Mouse (Mus musculus) midbrain, embryonic 14.5 days (tissue): ENCODE data around the gene Trex2. TPM values are rescaled to one million over a fixed set of nuclear protein-coding genes. Genes with fewer than 3 reads are reported as not detected.

Experiments used
- ATAC-seq: fragments of 200-750 bp; cut with Nextera tagmentation; 2 replicates; pipeline ENCODE4 v1.8.0; 2017; ENCODE audit warnings: moderate number of reproducible peaks, moderate library complexity; ENCODE audit not compliant: low FRiP score, low TSS enrichment
- DNase-seq: peaks from one replicate; pipeline ENCODE4 v3.0.0-alpha.2; 2015
- H3K27ac ChIP-seq: fragments of 300-500 bp; sonication (generic); replicated peaks from 2 replicates; pipeline ENCODE4 v1.5.1; 2014; ENCODE audit warnings: mild to moderate bottlenecking, low read depth, low read length, moderate library complexity
- H3K27me3 ChIP-seq: fragments of 300-500 bp; sonication (generic); 2 replicates; pipeline ENCODE4 v1.6.1; 2014; ENCODE audit warnings: low read length, control low read depth, mixed read lengths; ENCODE audit not compliant: control insufficient read depth, insufficient read depth
- H3K36me3 ChIP-seq: fragments of 300-500 bp; sonication (generic); 2 replicates; pipeline ENCODE4 v1.6.1; 2014; ENCODE audit warnings: low read length, control low read depth; ENCODE audit not compliant: control insufficient read depth, insufficient read depth
- H3K4me1 ChIP-seq: fragments of 300-500 bp; sonication (generic); 2 replicates; pipeline ENCODE4 v1.6.1; 2014; ENCODE audit warnings: mild to moderate bottlenecking, antibody characterized with exemption, low read length, control low read depth; ENCODE audit not compliant: control insufficient read depth, insufficient read depth
- H3K4me2 ChIP-seq: fragments of 300-500 bp; sonication (generic); 2 replicates; pipeline ENCODE4 v1.6.1; 2014; ENCODE audit warnings: mild to moderate bottlenecking, low read length, moderate library complexity
- H3K4me3 ChIP-seq: fragments of 300-500 bp; sonication (generic); replicated peaks from 2 replicates; pipeline ENCODE4 v1.5.1; 2014; ENCODE audit warnings: low read depth, low read length
- H3K9ac ChIP-seq: fragments of 300-500 bp; sonication (generic); replicated peaks from 2 replicates; pipeline ENCODE4 v1.6.1; 2014; ENCODE audit warnings: mild to moderate bottlenecking, low read length, moderate library complexity
- H3K9me3 ChIP-seq: fragments of 300-500 bp; sonication (generic); 2 replicates; pipeline ENCODE4 v1.6.1; 2016; ENCODE audit warnings: low read length, control low read depth, mixed read lengths; ENCODE audit not compliant: control insufficient read depth
- WGBS: fragments of 180-500 bp; shearing (Covaris S2); extraction: QIAGEN DNeasy Blood & Tissue Kit; methylation state at CpG from one replicate; pipeline ENCODE4 v1.1.7; 2014; 5-methylcytosine and 5-hydroxymethylcytosine counted together
- polyA plus RNA-seq: library from polyadenylated mRNA; unstranded; fragments of >200 nt; fragmentation: Nextera tagmentation; extraction: Ambion mirVana; gene quantifications from 2 replicates; pipeline ENCODE4 v1.2.1, GENCODE M21; 2014

Gene Trex2
- polyA plus RNA-seq, 1 experiment from 2014 or later = not detected

DNA sequence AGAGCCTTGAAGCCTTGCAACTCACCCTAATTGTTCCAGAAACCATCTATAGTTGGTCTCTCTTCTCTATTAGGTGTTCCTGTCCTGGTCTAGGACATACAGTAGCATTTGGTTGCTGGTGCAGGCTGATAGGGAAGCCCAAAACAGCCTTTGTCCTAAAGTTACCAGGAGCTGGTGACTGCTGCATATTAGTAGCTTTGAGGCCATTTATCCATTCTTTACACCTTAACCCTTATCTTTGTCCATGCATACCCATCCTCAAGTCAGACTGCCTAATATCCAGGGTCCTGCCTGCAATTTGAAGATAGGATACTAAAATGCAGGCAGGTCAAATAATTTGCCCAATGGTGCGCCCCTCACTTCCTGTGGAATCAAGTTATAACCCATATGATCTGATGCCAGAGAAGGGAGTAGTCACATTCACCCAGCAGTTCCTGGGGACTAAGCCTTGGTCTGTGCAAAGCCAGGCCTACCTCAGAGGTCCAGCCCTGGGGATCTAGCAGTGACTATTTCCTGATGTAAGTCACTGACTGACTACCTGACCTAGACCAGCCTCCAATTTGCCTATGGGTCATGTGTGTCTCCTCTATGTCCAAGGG is 40.6 kb upstream of the Trex2 start:
- Histone ChIP-seq H3K27me3 (no peaks in the 10 kb centered on the region), H3K4me1 (no peaks in the 10 kb centered on the region), H3K27ac (no peak overlapping the region), H3K4me2 (no peak overlapping the region), H3K9ac (no peak overlapping the region), H3K36me3 (no peaks in the 10 kb centered on the region), H3K9me3 (no peaks in the 10 kb centered on the region), H3K4me3 (no peak overlapping the region)
- ATAC-seq (no peak), DNase-seq (no peak)
- 81% methylated on average over 1 of the region's 1 CpGs for WGBS

DNA sequence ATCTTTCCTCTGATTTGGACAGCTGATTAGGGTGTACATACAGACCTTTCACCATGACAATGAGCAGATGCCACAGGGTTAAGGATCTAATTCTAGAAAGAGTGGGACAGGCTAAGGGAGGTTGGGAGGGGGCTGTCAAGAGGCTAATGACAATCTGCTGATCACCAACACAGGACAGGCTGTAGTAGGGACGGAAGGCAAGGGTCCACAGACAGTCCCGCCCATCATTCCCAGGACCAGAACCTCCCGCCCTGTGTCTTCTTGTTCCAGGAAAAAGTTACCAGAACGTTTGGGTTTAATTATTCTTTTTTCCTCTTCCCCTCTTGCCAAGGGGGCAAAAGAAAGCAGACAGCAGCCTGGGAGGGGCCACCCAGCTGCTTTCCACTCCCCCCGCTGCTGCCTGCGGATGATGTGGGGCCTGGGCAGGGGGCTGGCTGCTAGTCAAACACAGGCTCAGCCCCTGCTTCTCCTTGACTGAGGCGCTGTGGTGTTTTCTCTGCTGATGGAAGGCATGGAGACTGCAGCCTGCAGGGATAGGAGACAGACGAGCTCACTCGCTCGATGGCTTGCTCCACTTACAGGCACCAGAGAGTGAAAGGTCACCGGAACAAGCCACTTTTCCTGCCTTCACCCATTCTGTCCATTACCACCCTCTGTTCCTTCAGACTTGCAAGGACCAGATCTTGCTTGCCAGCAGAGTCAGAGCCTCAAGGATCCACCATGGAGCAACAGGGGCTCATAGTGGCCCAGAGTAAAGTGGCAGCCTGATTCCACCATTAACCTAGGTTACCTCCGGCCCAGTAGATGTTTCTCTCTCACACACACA is 39.4 kb upstream of the Trex2 start:
- H3K9me3 ChIP-seq = no peaks in the 10 kb centered on the region
- H3K27me3 ChIP-seq = no peaks in the 10 kb centered on the region
- DNase-seq (peak; percentile 1), ATAC-seq (no peak)
- no peak overlapping the region for H3K27ac ChIP-seq
- WGBS = 69% methylated on average over 12 of the region's 12 CpGs
- no peaks in the 10 kb centered on the region for H3K4me1 ChIP-seq
- H3K36me3 ChIP-seq = no peaks in the 10 kb centered on the region
- no peak overlapping the region for H3K9ac ChIP-seq
- H3K4me3 ChIP-seq = no peak overlapping the region
- no peak overlapping the region for H3K4me2 ChIP-seq

DNA sequence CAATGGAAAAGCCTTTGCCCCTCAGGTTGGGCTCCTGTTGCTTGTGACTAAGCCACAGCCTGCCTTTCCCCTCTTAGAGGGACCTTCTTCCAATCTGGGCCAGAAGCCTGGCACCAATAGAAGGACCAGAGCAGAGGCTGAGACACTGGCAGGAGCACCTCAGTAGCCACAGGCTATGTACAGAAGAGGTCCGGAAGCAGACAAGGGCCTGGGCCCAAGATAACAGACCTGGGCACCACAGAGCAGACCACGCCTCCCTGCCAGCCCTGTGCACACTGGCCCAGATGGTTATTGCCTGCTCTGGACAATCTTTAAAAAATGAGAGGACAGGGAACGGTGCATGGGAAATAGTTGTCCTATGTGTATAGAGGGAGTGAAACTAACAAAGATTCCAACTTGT is 36.6 kb upstream of the Trex2 start:
- Histone ChIP-seq H3K4me2 (no peak overlapping the region), H3K27ac (no peak overlapping the region), H3K27me3 (no peaks in the 10 kb centered on the region), H3K9ac (no peak overlapping the region), H3K4me1 (no peaks in the 10 kb centered on the region), H3K4me3 (no peak overlapping the region), H3K36me3 (no peaks in the 10 kb centered on the region), H3K9me3 (no peaks in the 10 kb centered on the region)
- DNase-seq = no peak
- ATAC-seq = no peak
- 85% methylated on average over 3 of the region's 3 CpGs for WGBS

DNA sequence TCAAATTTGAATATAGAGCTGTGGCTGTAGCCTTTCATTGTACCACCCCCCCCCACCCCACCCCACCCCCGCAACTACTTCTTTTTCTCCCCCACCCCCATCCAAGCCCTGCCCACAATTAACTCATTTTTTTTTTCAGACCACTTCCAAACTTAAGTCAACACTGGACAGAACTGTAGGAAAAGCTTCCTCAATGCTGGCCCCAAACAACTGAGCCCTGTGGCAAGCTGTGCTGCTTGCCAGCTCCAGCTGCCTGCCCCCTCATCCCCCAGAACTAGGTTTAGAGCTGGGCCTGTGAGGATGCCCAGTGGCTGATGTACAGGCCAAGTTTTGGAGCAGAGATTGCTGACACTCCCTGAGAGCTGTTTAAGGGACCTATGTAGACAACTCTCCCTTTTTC is 33.6 kb upstream of the Trex2 start:
- Histone ChIP-seq H3K9me3 (no peaks in the 10 kb centered on the region), H3K9ac (no peak overlapping the region), H3K4me2 (no peak overlapping the region), H3K27ac (no peak overlapping the region), H3K36me3 (no peaks in the 10 kb centered on the region), H3K4me3 (no peak overlapping the region), H3K4me1 (no peaks in the 10 kb centered on the region), H3K27me3 (no peaks in the 10 kb centered on the region)
- WGBS = 86% methylated on average over 1 of the region's 1 CpGs
- no peak for ATAC-seq
- no peak for DNase-seq

DNA sequence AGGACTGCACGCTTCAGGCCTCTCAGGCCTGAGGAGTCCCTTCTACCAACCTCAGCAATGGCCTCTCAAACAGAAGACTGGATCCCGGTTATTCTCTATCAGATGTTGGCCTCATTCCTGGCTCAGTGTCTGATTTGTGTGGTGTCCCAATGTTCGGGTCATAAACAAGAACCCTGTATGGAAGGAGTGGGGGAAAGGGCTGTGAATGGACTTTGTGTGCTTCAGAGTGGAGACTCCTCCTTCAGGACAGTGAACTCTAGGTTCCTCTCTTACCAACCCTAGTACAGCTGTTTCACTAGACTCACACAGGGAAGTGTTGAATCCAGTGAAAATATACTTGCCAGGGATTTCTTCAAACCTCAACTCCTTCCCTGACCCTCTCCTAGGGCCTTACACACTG is 33.2 kb upstream of the Trex2 start:
- no peak for ATAC-seq
- WGBS = 82% methylated on average over 3 of the region's 3 CpGs
- no peak overlapping the region for H3K9ac ChIP-seq
- no peak overlapping the region for H3K4me2 ChIP-seq
- no peaks in the 10 kb centered on the region for H3K27me3 ChIP-seq
- H3K4me3 ChIP-seq = no peak overlapping the region
- H3K4me1 ChIP-seq = no peaks in the 10 kb centered on the region
- no peak overlapping the region for H3K27ac ChIP-seq
- no peaks in the 10 kb centered on the region for H3K36me3 ChIP-seq
- no peak for DNase-seq
- H3K9me3 ChIP-seq = no peaks in the 10 kb centered on the region

DNA sequence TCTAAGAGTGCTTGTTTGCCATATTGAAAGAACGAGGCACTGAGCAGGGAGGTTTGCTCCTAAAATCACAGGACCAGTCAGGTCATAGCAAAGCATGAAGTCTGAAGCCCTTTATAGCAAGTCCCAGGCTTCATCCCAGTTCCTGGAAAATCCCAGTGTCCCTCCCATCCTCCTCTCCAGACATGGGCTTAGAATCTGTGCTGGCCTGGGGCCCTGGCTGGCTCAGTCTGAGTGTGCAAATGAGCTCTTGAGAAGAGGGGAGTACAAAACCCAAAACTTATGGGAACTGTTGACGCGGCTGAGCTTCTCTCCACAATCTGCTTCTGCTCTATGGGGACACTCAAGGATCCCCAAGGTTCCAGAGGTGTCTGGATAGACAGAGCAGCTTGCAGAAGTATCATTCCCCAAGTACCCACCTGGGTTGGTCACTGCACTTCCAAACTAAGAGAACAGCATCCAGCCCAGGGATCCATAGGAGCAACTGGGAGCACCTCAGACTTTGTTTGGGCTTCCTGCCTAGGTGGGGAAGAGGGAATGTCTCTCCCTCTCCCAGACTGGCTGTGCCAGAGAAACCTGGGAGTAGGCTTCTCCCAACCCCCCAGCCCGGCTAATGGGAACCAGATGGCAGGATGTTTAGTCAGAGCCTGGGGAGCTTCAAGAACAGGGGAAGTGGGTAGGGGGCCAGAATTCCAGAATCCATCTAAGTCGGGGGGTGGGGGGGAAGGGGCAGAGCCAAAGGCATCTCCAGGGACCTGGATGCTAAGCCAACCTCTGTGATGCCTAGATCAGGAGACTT is 32.5 kb upstream of the Trex2 start:
- 71% methylated on average over 5 of the region's 5 CpGs for WGBS
- Histone ChIP-seq H3K9ac (no peak overlapping the region), H3K4me3 (no peak overlapping the region), H3K9me3 (no peaks in the 10 kb centered on the region), H3K4me1 (no peaks in the 10 kb centered on the region), H3K36me3 (no peaks in the 10 kb centered on the region), H3K27me3 (no peaks in the 10 kb centered on the region), H3K4me2 (no peak overlapping the region), H3K27ac (no peak overlapping the region)
- ATAC-seq (no peak), DNase-seq (peak; percentile 2)

DNA sequence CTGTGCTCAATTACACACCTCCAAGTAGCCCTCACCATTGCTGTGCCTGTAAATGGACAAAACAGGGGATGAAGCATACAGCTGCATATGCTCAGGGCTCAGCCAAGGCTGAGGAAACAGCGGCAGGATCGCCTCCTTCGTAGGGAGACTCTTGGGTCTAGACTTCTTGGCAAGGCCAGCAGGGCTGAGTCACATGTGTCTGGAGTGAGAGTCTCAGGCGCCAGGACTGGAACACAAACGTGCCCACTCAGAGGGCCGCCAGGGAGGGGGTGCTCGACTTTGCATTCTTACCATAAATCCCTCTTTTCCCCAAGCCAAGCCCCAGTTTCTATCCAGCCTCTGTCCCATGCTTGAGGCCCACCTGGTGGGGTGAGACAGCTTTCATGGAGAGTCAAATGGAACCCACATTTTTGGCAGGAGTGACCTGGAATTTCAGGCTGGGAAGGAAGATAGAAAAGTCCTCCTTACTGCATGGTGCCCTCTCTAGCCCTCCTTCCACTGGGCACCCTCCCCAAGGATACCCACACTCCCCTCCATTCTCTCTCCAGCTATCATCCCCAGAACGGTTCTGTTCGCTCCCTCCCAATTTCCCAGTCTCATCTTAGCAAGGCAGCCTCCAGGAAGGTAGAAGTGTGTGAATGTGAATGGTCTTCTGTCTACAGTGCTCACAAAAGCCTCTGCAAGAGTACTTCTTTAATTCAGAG is 30.5 kb upstream of the Trex2 start:
- Histone ChIP-seq H3K27ac (no peak overlapping the region), H3K4me3 (no peak overlapping the region), H3K36me3 (no peaks in the 10 kb centered on the region), H3K9me3 (no peaks in the 10 kb centered on the region), H3K4me2 (no peak overlapping the region), H3K27me3 (no peaks in the 10 kb centered on the region), H3K9ac (no peak overlapping the region), H3K4me1 (no peaks in the 10 kb centered on the region)
- DNase-seq = no peak
- no peak for ATAC-seq
- WGBS = 71% methylated on average over 9 of the region's 9 CpGs

DNA sequence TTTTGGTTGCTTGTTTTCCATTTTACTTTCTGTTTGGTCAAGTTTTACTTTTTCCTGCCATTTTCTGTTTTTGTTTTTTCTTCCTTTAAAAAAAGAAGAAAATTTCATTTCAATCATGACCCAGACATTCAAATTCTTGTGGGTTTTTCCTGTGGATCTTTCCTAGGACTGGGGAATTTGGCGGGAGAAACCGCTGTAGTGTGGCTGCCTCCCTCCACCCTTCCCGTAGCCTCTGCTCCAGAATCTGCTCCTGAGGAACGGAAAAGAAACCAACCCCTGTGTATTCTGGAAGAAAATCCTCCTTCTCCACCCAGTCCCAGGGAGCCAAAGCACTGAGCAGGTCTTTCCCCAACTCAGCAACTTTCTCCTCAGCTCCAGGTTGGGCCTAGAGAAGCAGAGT is 25.6 kb upstream of the Trex2 start:
- 70% methylated on average over 4 of the region's 4 CpGs for WGBS
- Histone ChIP-seq H3K27me3 (no peaks in the 10 kb centered on the region), H3K4me2 (no peak overlapping the region), H3K9ac (no peak overlapping the region), H3K27ac (no peak overlapping the region), H3K36me3 (no peaks in the 10 kb centered on the region), H3K4me1 (no peaks in the 10 kb centered on the region), H3K4me3 (no peak overlapping the region), H3K9me3 (no peaks in the 10 kb centered on the region)
- ATAC-seq (no peak), DNase-seq (no peak)
